Mouse (Mus musculus) liver, embryonic 13.5 days (tissue): ENCODE measurements around the gene Cpeb1. TPM values are rescaled to one million over a fixed set of nuclear protein-coding genes. Genes with fewer than 3 reads are reported as not detected.

ENCODE experiments used
- ATAC-seq: fragments of 200-750 bp; cut with Nextera tagmentation; 2 replicates; pipeline ENCODE4 v1.8.0; 2017; ENCODE audit warnings: low read depth, mild to moderate bottlenecking, moderate number of reproducible peaks, moderate library complexity
- DNase-seq: peaks from one replicate; pipeline ENCODE4 v3.0.0; 2022
- H3K27ac ChIP-seq: fragments of 300-500 bp; sonication (generic); 2 replicates; pipeline ENCODE4 v1.5.1; 2015; ENCODE audit warnings: moderate library complexity, mild to moderate bottlenecking, inconsistent platforms
- H3K27me3 ChIP-seq: fragments of 300-500 bp; sonication (generic); 2 replicates; pipeline ENCODE4 v1.6.1; 2015; ENCODE audit warnings: mild to moderate bottlenecking, inconsistent platforms
- H3K36me3 ChIP-seq: fragments of 300-500 bp; sonication (generic); 2 replicates; pipeline ENCODE4 v1.6.1; 2015; ENCODE audit warnings: mild to moderate bottlenecking, inconsistent platforms
- H3K4me1 ChIP-seq: fragments of 300-500 bp; sonication (generic); replicated peaks from 2 replicates; pipeline ENCODE4 v1.6.1; 2015; ENCODE audit warnings: inconsistent platforms
- H3K4me2 ChIP-seq: fragments of 300-500 bp; sonication (generic); 2 replicates; pipeline ENCODE4 v1.6.1; 2015; ENCODE audit warnings: inconsistent platforms, mild to moderate bottlenecking, moderate library complexity
- H3K4me3 ChIP-seq: fragments of 300-500 bp; sonication (generic); replicated peaks from 2 replicates; pipeline ENCODE4 v1.5.1; 2015; ENCODE audit warnings: mild to moderate bottlenecking, inconsistent platforms
- H3K9ac ChIP-seq: fragments of 300-500 bp; sonication (generic); 2 replicates; pipeline ENCODE4 v1.6.1; 2015; ENCODE audit warnings: mild to moderate bottlenecking, inconsistent platforms
- H3K9me3 ChIP-seq: fragments of 300-500 bp; sonication (generic); replicated peaks from 2 replicates; pipeline ENCODE4 v1.6.1; 2016; ENCODE audit warnings: inconsistent platforms
- WGBS: fragments of 180-500 bp; shearing (Covaris S2); methylation state at CpG from one replicate; pipeline ENCODE4 v1.1.7; 2015; ENCODE audit not compliant: insufficient replicate concordance; 5-methylcytosine and 5-hydroxymethylcytosine counted together
- polyA plus RNA-seq: library from polyadenylated mRNA; unstranded; fragments of >200 nt; fragmentation: Nextera tagmentation; extraction: Ambion mirVana; gene quantifications from 2 replicates; pipeline ENCODE4 v1.2.1, GENCODE M21; 2015

Gene Cpeb1
- polyA plus RNA-seq, 1 experiment from 2014 or later, result 0.20 TPM

- no peak overlapping the region for H3K4me2 ChIP-seq
- WGBS, result 56% methylated on average over 12 of the region's 12 CpGs
- DNase-seq (no peak), ATAC-seq (no peak)
- H3K4me3 ChIP-seq, result no peak overlapping the region
- H3K9ac ChIP-seq, result no peak overlapping the region
- H3K4me1 ChIP-seq, result peaks cover 23% of the 10 kb centered on the region
- no peaks in the 10 kb centered on the region for H3K27me3 ChIP-seq
- H3K27ac ChIP-seq, result no peak overlapping the region
- H3K36me3 ChIP-seq, result 0 out of 2 replicates have a peak, but pooled peaks cover 4% of the 10 kb centered on the region
- no peaks in the 10 kb centered on the region for H3K9me3 ChIP-seq
Observed at GRCm38 (mm10) chr7:81326043-81326442, 129.2 kb downstream of the Cpeb1 start.

GRCm38 (mm10) chr7:81321776-81322175, 133.5 kb downstream of the Cpeb1 start:
- Histone ChIP-seq H3K4me3 (no peak overlapping the region), H3K9ac (no peak overlapping the region), H3K36me3 (no peaks in the 10 kb centered on the region), H3K4me2 (no peak overlapping the region), H3K27ac (no peak overlapping the region), H3K27me3 (no peaks in the 10 kb centered on the region), H3K4me1 (peaks cover 11% of the 10 kb centered on the region), H3K9me3 (no peaks in the 10 kb centered on the region)
- 64% methylated on average over 5 of the region's 5 CpGs for WGBS
- no peak for DNase-seq
- ATAC-seq, result no peak

- no peaks in the 10 kb centered on the region for H3K36me3 ChIP-seq
- no peaks in the 10 kb centered on the region; the same call in 1 of the 2 replicates for H3K4me1 ChIP-seq
- H3K27me3 ChIP-seq, result no peaks in the 10 kb centered on the region
- no peak overlapping the region for H3K27ac ChIP-seq
- no peaks in the 10 kb centered on the region for H3K9me3 ChIP-seq
- H3K4me2 ChIP-seq, result no peak overlapping the region
- H3K4me3 ChIP-seq, result no peak overlapping the region
- no peak for DNase-seq
- 73% methylated on average over 6 of the region's 6 CpGs for WGBS
- ATAC-seq, result no peak
- no peak overlapping the region for H3K9ac ChIP-seq
Observed at GRCm38 (mm10) chr7:81319749-81320148, 135.5 kb downstream of the Cpeb1 start.

- no peak for DNase-seq
- no peak overlapping the region for H3K9ac ChIP-seq
- 46% methylated on average over 8 of the region's 8 CpGs for WGBS
- H3K36me3 ChIP-seq, result no peaks in the 10 kb centered on the region
- no peaks in the 10 kb centered on the region for H3K9me3 ChIP-seq
- H3K4me3 ChIP-seq, result no peak overlapping the region
- no peaks in the 10 kb centered on the region; the same call in 1 of the 2 replicates for H3K4me1 ChIP-seq
- H3K4me2 ChIP-seq, result no peak overlapping the region
- no peak overlapping the region for H3K27ac ChIP-seq
- ATAC-seq, result no peak
- H3K27me3 ChIP-seq, result no peaks in the 10 kb centered on the region
Observed at GRCm38 (mm10) chr7:81315583-81315982, 139.7 kb downstream of the Cpeb1 start.

GRCm38 (mm10) chr7:81311581-81311980, 143.7 kb downstream of the Cpeb1 start:
- no peak overlapping the region for H3K9ac ChIP-seq
- DNase-seq (no peak), ATAC-seq (no peak)
- H3K27me3 ChIP-seq, result no peaks in the 10 kb centered on the region
- H3K4me2 ChIP-seq, result no peak overlapping the region
- no peaks in the 10 kb centered on the region for H3K9me3 ChIP-seq
- H3K4me3 ChIP-seq, result no peak overlapping the region
- no peaks in the 10 kb centered on the region for H3K36me3 ChIP-seq
- H3K4me1 ChIP-seq, result no peaks in the 10 kb centered on the region; the same call in 1 of the 2 replicates
- no peak overlapping the region for H3K27ac ChIP-seq

GRCm38 (mm10) chr7:81311130-81311529, 144.1 kb downstream of the Cpeb1 start:
- ATAC-seq (no peak), DNase-seq (no peak)
- Histone ChIP-seq H3K4me1 (no peaks in the 10 kb centered on the region; the same call in 1 of the 2 replicates), H3K27ac (no peak overlapping the region), H3K9ac (no peak overlapping the region), H3K27me3 (no peaks in the 10 kb centered on the region), H3K9me3 (no peaks in the 10 kb centered on the region), H3K36me3 (no peaks in the 10 kb centered on the region), H3K4me2 (no peak overlapping the region), H3K4me3 (no peak overlapping the region)
- WGBS, result 57% methylated on average over 1 of the region's 1 CpGs

- WGBS, result 58% methylated on average over 6 of the region's 6 CpGs
- Histone ChIP-seq H3K4me2 (no peak overlapping the region), H3K4me1 (no peaks in the 10 kb centered on the region), H3K4me3 (no peak overlapping the region), H3K27me3 (no peaks in the 10 kb centered on the region), H3K27ac (no peak overlapping the region), H3K36me3 (no peaks in the 10 kb centered on the region), H3K9me3 (no peaks in the 10 kb centered on the region), H3K9ac (no peak overlapping the region)
- ATAC-seq (no peak), DNase-seq (no peak)
Observed at GRCm38 (mm10) chr7:81309247-81309646, 146.0 kb downstream of the Cpeb1 start.

- Histone ChIP-seq H3K9ac (no peak overlapping the region), H3K27me3 (no peaks in the 10 kb centered on the region), H3K36me3 (no peaks in the 10 kb centered on the region), H3K4me3 (no peak overlapping the region), H3K9me3 (no peaks in the 10 kb centered on the region), H3K4me2 (no peak overlapping the region), H3K4me1 (no peaks in the 10 kb centered on the region), H3K27ac (no peak overlapping the region)
- ATAC-seq, result no peak
- DNase-seq, result no peak
- WGBS, result 75% methylated on average over 8 of the region's 8 CpGs
Observed at GRCm38 (mm10) chr7:81307735-81308134, 147.5 kb downstream of the Cpeb1 start.

- ATAC-seq (no peak), DNase-seq (no peak)
- Histone ChIP-seq H3K27ac (no peak overlapping the region), H3K9me3 (no peaks in the 10 kb centered on the region), H3K4me3 (no peak overlapping the region), H3K36me3 (no peaks in the 10 kb centered on the region), H3K27me3 (no peaks in the 10 kb centered on the region), H3K4me1 (no peaks in the 10 kb centered on the region), H3K4me2 (no peak overlapping the region), H3K9ac (no peak overlapping the region)
- 72% methylated on average over 5 of the region's 5 CpGs for whole genome bisulfite sequencing
Observed at GRCm38 (mm10) chr7:81304675-81305074, 150.6 kb downstream of the Cpeb1 start.

- H3K27ac ChIP-seq, result no peak overlapping the region
- H3K9me3 ChIP-seq, result no peaks in the 10 kb centered on the region
- H3K4me2 ChIP-seq, result no peak overlapping the region
- WGBS, result 45% methylated on average over 5 of the region's 5 CpGs
- no peak overlapping the region for H3K9ac ChIP-seq
- H3K36me3 ChIP-seq, result no peaks in the 10 kb centered on the region
- no peak overlapping the region for H3K4me3 ChIP-seq
- DNase-seq (no peak), ATAC-seq (no peak)
- no peaks in the 10 kb centered on the region for H3K4me1 ChIP-seq
- no peaks in the 10 kb centered on the region for H3K27me3 ChIP-seq
Observed at GRCm38 (mm10) chr7:81304100-81304499, 151.2 kb downstream of the Cpeb1 start.

GRCm38 (mm10) chr7:81303682-81304081, 151.6 kb downstream of the Cpeb1 start:
- Histone ChIP-seq H3K9me3 (no peaks in the 10 kb centered on the region), H3K4me3 (no peak overlapping the region), H3K4me1 (no peaks in the 10 kb centered on the region), H3K4me2 (no peak overlapping the region), H3K27ac (no peak overlapping the region), H3K9ac (no peak overlapping the region), H3K27me3 (no peaks in the 10 kb centered on the region), H3K36me3 (no peaks in the 10 kb centered on the region)
- 66% methylated on average over 2 of the region's 2 CpGs for WGBS
- ATAC-seq (no peak), DNase-seq (no peak)

- H3K9ac ChIP-seq, result no peak overlapping the region
- H3K4me3 ChIP-seq, result no peak overlapping the region
- no peaks in the 10 kb centered on the region for H3K9me3 ChIP-seq
- H3K36me3 ChIP-seq, result no peaks in the 10 kb centered on the region
- H3K4me2 ChIP-seq, result no peak overlapping the region
- WGBS, result 80% methylated on average over 7 of the region's 7 CpGs
- ATAC-seq (no peak), DNase-seq (no peak)
- no peaks in the 10 kb centered on the region for H3K27me3 ChIP-seq
- H3K27ac ChIP-seq, result no peak overlapping the region
- no peaks in the 10 kb centered on the region for H3K4me1 ChIP-seq
Observed at GRCm38 (mm10) chr7:81301323-81301722, 153.9 kb downstream of the Cpeb1 start.
